Mouse (Mus musculus): ENCODE results near the gene Hist1h4a.

DNA sequence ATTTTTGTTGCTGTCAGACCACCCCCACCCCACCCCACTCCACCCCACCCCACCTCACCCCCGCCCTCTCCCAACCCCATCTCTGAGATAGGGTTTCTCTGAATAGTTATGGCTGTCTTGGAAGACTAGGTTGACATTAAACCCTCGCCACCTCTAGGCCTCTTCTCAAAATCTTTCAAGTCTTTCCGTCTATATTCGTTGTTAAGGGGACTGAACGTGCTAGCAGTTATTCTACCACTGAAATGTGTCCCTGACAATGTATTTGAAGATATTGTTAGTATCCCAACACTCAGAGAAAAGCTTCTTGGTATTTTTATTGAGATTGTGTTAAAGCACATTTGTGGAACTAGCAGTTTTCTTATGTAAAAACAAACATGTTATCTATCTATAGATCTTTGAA lies 20.1 kb downstream of the Hist1h4a start:
- TF ChIP-seq EP300 (IDR thresholded peaks at IDR 0.05; ENCODE audit: low read depth) = no peak
- no peak for TF ChIP-seq CTCF (IDR thresholded peaks at IDR 0.05; ENCODE audit: low read depth)

Data from heart, postnatal 0 days (tissue).